Comparison of ENCODE assay signal across 9 mouse cellular contexts in the genomic region with DNA sequence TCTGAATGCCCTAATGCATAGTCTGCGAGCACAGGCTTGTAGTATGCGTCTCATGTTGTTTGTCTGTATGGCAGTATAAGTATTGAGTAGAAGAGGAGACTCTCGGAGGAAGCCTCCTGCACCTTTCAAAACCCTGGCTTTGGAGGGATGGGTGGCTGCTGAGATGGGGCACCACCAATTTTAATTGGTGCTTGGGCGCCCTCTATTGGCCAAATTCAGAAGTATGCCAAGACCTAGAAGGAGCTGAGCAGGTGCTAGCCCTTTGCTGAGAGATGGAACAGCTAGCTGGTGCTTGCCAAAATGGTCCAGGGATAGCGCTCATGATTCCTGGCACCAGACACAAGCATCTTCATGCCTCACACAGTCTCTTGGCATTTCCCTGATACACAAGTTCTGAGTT. TPM values are rescaled to one million over a fixed set of nuclear protein-coding genes. Genes with fewer than 3 reads are reported as not detected.
A peak's percentile ranks its signal among the peaks of the same experiment; 100 is the strongest.
DNase-seq lines count a peak whose midpoint lies in the region; ATAC-seq and TF ChIP-seq lines count a peak whose summit lies in the region.
"Had no signal": no experiment of that assay in that cellular context is flagged by ENCODE, and none has a peak within 500 bp of the region (broad histone marks: within the 10 kb centered on the region; RNA-seq: fewer than 3 reads in every experiment).

No protein-coding gene starts in this region.

- no peak overlapping the region for H3K4me3 ChIP-seq in midbrain, embryonic 10.5 days
- no peak overlapping the region for H3K4me3 ChIP-seq in midbrain, embryonic 16.5 days (ENCODE audit: low read depth, low read length)
- H3K4me3 ChIP-seq in kidney, adult 2 months (ENCODE audit: insufficient read depth, low read depth, low read length) = no peak overlapping the region
- H3K4me3 ChIP-seq in liver, embryonic 13.5 days (replicated peaks) = no peak overlapping the region
- no peak overlapping the region for H3K4me3 ChIP-seq in olfactory bulb, adult 2 months (ENCODE audit: insufficient read depth, low read depth, low read length)
- H3K4me3 ChIP-seq: embryonic facial prominence, embryonic 13.5 days had no signal

- H3K36me3 ChIP-seq in midbrain, embryonic 10.5 days = peaks cover 92% of the 10 kb centered on the region
- H3K36me3 ChIP-seq in midbrain, embryonic 16.5 days (ENCODE audit: control insufficient read depth, insufficient read depth, low read length) = peaks cover 59% of the 10 kb centered on the region
- H3K36me3 ChIP-seq in kidney, adult 2 months (ENCODE audit: control insufficient read depth, insufficient read depth, low read length) = no peaks in the 10 kb centered on the region
- peaks cover 98% of the 10 kb centered on the region for H3K36me3 ChIP-seq in liver, embryonic 13.5 days

- peak; percentile 72 for DNase-seq in midbrain, embryonic 10.5 days (ENCODE audit: low spot score)
- DNase-seq in cerebellum, adult 8-10 months = peak; percentile 91
- DNase-seq in gastrocnemius, postnatal 14 days = peak; percentile 87
- peak; percentile 84 for DNase-seq in kidney, adult 2 months
- DNase-seq in liver, embryonic 13.5 days = peak; percentile 58
- DNase-seq in testis, postnatal 10 days (ENCODE audit: low spot score) = peak; percentile 92

- intact Hi-C loops in gastrocnemius, postnatal 14 days (cut with DNase I; ENCODE audit: low total_unique reads) = loop anchor here (5.0 to 10.0 kb wide), 2 partner anchors 76 to 163 kb away; no protein-coding TSS in a partner anchor

- H3K27ac ChIP-seq in midbrain, embryonic 10.5 days (replicated peaks) = no peak overlapping the region
- no peak overlapping the region for H3K27ac ChIP-seq in midbrain, embryonic 16.5 days (ENCODE audit: low read length)
- no peak overlapping the region for H3K27ac ChIP-seq in kidney, adult 2 months (ENCODE audit: insufficient read depth, low read depth, low read length)
- H3K27ac ChIP-seq in liver, embryonic 13.5 days = no peak overlapping the region
- H3K27ac ChIP-seq in olfactory bulb, adult 2 months (ENCODE audit: insufficient read depth, low read depth, low read length) = no peak overlapping the region
- H3K27ac ChIP-seq: embryonic facial prominence, embryonic 13.5 days had no signal

- no peaks in the 10 kb centered on the region for H3K27me3 ChIP-seq in midbrain, embryonic 10.5 days (ENCODE audit: low read depth, poor library complexity, severe bottlenecking)
- no peaks in the 10 kb centered on the region for H3K27me3 ChIP-seq in midbrain, embryonic 16.5 days (ENCODE audit: control insufficient read depth, insufficient read depth, low read depth, low read length)
- H3K27me3 ChIP-seq in kidney, adult 2 months (replicated peaks; ENCODE audit: control insufficient read depth, insufficient read depth, low read length) = no peaks in the 10 kb centered on the region
- H3K27me3 ChIP-seq in liver, embryonic 13.5 days = no peaks in the 10 kb centered on the region
- H3K27me3 ChIP-seq: embryonic facial prominence, embryonic 13.5 days had no signal

- no peak overlapping the region for H3K9ac ChIP-seq in midbrain, embryonic 16.5 days (ENCODE audit: low read depth, low read length)
- H3K9ac ChIP-seq in liver, embryonic 13.5 days = no peak overlapping the region
- H3K9ac ChIP-seq: embryonic facial prominence, embryonic 13.5 days had no signal

- no peak for ATAC-seq in midbrain, embryonic 16.5 days
- ATAC-seq in liver, embryonic 13.5 days (ENCODE audit: low read depth) = peak; percentile 48

- TF ChIP-seq CTCF in kidney, adult 2 months (conservative IDR thresholded peaks at IDR 0.05; ENCODE audit: insufficient read depth, insufficient read length, low read depth, low read length) = peak; percentile 76
- peak; percentile 53; the same call in 1 of the 2 replicates for TF ChIP-seq CTCF in olfactory bulb, adult 2 months (IDR thresholded peaks at IDR 0.05; ENCODE audit: insufficient read depth, low read depth, low read length)

- no peak for TF ChIP-seq POLR2A in kidney, adult 2 months (IDR thresholded peaks at IDR 0.05; ENCODE audit: low read depth, low read length)
- TF ChIP-seq POLR2A in olfactory bulb, adult 2 months (IDR thresholded peaks at IDR 0.05; ENCODE audit: insufficient read depth, low read depth, low read length) = no peak

- WGBS in midbrain, embryonic 10.5 days = 36% methylated on average over 5 of the region's 5 CpGs
- 37% methylated on average over 5 of the region's 5 CpGs for WGBS in midbrain, embryonic 16.5 days
- WGBS in kidney, adult 2 months = 37% methylated on average over 5 of the region's 5 CpGs
- WGBS in liver, embryonic 13.5 days (ENCODE audit: insufficient replicate concordance) = 24% methylated on average over 5 of the region's 5 CpGs
- 15% methylated on average over 5 of the region's 5 CpGs for WGBS in olfactory bulb, adult 2 months

- no peak overlapping the region for H3K4me2 ChIP-seq in midbrain, embryonic 16.5 days (ENCODE audit: low read length)
- H3K4me2 ChIP-seq in liver, embryonic 13.5 days = no peak overlapping the region
- H3K4me2 ChIP-seq: embryonic facial prominence, embryonic 13.5 days had no signal

- H3K9me3 ChIP-seq in midbrain, embryonic 10.5 days (replicated peaks) = no peaks in the 10 kb centered on the region
- no peaks in the 10 kb centered on the region for H3K9me3 ChIP-seq in midbrain, embryonic 16.5 days (replicated peaks; ENCODE audit: control insufficient read depth, low read length, poor library complexity, severe bottlenecking)
- peaks cover 7% of the 10 kb centered on the region; the same call in 1 of the 2 replicates for H3K9me3 ChIP-seq in liver, embryonic 13.5 days (replicated peaks)
- H3K9me3 ChIP-seq: embryonic facial prominence, embryonic 13.5 days had no signal

- peaks cover 17% of the 10 kb centered on the region for H3K4me1 ChIP-seq in midbrain, embryonic 10.5 days
- H3K4me1 ChIP-seq in midbrain, embryonic 16.5 days (ENCODE audit: control insufficient read depth, insufficient read depth, low read length) = no peaks in the 10 kb centered on the region
- H3K4me1 ChIP-seq in kidney, adult 2 months (ENCODE audit: control insufficient read depth, insufficient read depth, low read length) = no peaks in the 10 kb centered on the region; the same call in 1 of the 2 replicates
- H3K4me1 ChIP-seq in liver, embryonic 13.5 days (replicated peaks) = peaks cover 71% of the 10 kb centered on the region
- peaks cover 34% of the 10 kb centered on the region for H3K4me1 ChIP-seq in olfactory bulb, adult 2 months (ENCODE audit: control insufficient read depth, insufficient read depth, low read length)

RNA-seq across cellular contexts. Expression of a gene that starts 12.0 kb away (rescaled TPM):
- 10.0 and 11.6 TPM in 2 replicates for polyA plus RNA-seq in midbrain, embryonic 10.5 days (2016; fragmentation: Nextera tagmentation; extraction: Ambion mirVana)
- polyA plus RNA-seq in midbrain, embryonic 16.5 days (2015; fragmentation: Nextera tagmentation; extraction: Ambion mirVana) = 13.2 and 14.2 TPM in 2 replicates
- 1 to 10 TPM; 6.2 to 7.4 TPM for total RNA-seq in gastrocnemius, postnatal 14 days (2021)
- 50.6 and 60.6 TPM in 2 replicates for polyA plus RNA-seq in kidney, adult 2 months (2012; rRNA removed)
- 6.0 TPM in 2 replicates for polyA plus RNA-seq in liver, embryonic 13.5 days (2015; fragmentation: Nextera tagmentation; extraction: Ambion mirVana)
- not detected in 2 replicates for polyA plus RNA-seq in olfactory bulb, adult 2 months (2012; ENCODE audit: insufficient read depth, insufficient read length, low replicate concordance, missing spikeins)

RNA-seq across cellular contexts. Expression of a gene that starts 20.4 kb away (rescaled TPM):
- 0.12 TPM in 1 of 2 replicates, not detected in the other for polyA plus RNA-seq in midbrain, embryonic 10.5 days (2016; fragmentation: Nextera tagmentation; extraction: Ambion mirVana)
- polyA plus RNA-seq in midbrain, embryonic 16.5 days (2015; fragmentation: Nextera tagmentation; extraction: Ambion mirVana) = 0.21 and 0.49 TPM in 2 replicates
- total RNA-seq in gastrocnemius, postnatal 14 days (2021) = under 1 TPM in 1 of 2 experiments, not detected in 1; 0.29 TPM
- polyA plus RNA-seq in kidney, adult 2 months (2012; rRNA removed) = 0.44 and 0.83 TPM in 2 replicates
- polyA plus RNA-seq in liver, embryonic 13.5 days (2015; fragmentation: Nextera tagmentation; extraction: Ambion mirVana) = 0.14 and 0.24 TPM in 2 replicates
- polyA plus RNA-seq in olfactory bulb, adult 2 months (2012; ENCODE audit: insufficient read depth, insufficient read length, low replicate concordance, missing spikeins) = not detected in 2 replicates

RNA-seq across cellular contexts. Expression of a gene that starts 24.5 kb away (rescaled TPM):
- polyA plus RNA-seq in midbrain, embryonic 10.5 days (2016; fragmentation: Nextera tagmentation; extraction: Ambion mirVana) = 57.5 TPM in 2 replicates
- polyA plus RNA-seq in midbrain, embryonic 16.5 days (2015; fragmentation: Nextera tagmentation; extraction: Ambion mirVana) = 42.0 and 43.5 TPM in 2 replicates
- total RNA-seq in gastrocnemius, postnatal 14 days (2021) = 1 to 10 TPM; 8.1 to 9.5 TPM
- 154 and 200 TPM in 2 replicates for polyA plus RNA-seq in kidney, adult 2 months (2012; rRNA removed)
- 23.0 and 23.2 TPM in 2 replicates for polyA plus RNA-seq in liver, embryonic 13.5 days (2015; fragmentation: Nextera tagmentation; extraction: Ambion mirVana)
- polyA plus RNA-seq in olfactory bulb, adult 2 months (2012; ENCODE audit: insufficient read depth, insufficient read length, low replicate concordance, missing spikeins) = not detected in 2 replicates

RNA-seq across cellular contexts. Expression of a gene that starts 29.2 kb away (rescaled TPM):
- polyA plus RNA-seq in midbrain, embryonic 10.5 days (2016; fragmentation: Nextera tagmentation; extraction: Ambion mirVana) = 42.7 and 49.1 TPM in 2 replicates
- 93.8 and 96.5 TPM in 2 replicates for polyA plus RNA-seq in midbrain, embryonic 16.5 days (2015; fragmentation: Nextera tagmentation; extraction: Ambion mirVana)
- total RNA-seq in gastrocnemius, postnatal 14 days (2021) = 10 to 100 TPM; 10.8 to 12.4 TPM
- polyA plus RNA-seq in kidney, adult 2 months (2012; rRNA removed) = 56.9 and 67.9 TPM in 2 replicates
- 32.5 and 34.4 TPM in 2 replicates for polyA plus RNA-seq in liver, embryonic 13.5 days (2015; fragmentation: Nextera tagmentation; extraction: Ambion mirVana)
- not detected in 2 replicates for polyA plus RNA-seq in olfactory bulb, adult 2 months (2012; ENCODE audit: insufficient read depth, insufficient read length, low replicate concordance, missing spikeins)

RNA-seq across cellular contexts. Expression of a gene that starts 37.4 kb away (rescaled TPM):
- polyA plus RNA-seq in midbrain, embryonic 10.5 days (2016; fragmentation: Nextera tagmentation; extraction: Ambion mirVana) = 74.3 and 77.3 TPM in 2 replicates
- polyA plus RNA-seq in midbrain, embryonic 16.5 days (2015; fragmentation: Nextera tagmentation; extraction: Ambion mirVana) = 15.2 and 17.6 TPM in 2 replicates
- 1 to 10 TPM; 1.1 to 1.5 TPM for total RNA-seq in gastrocnemius, postnatal 14 days (2021)
- 1.2 and 1.9 TPM in 2 replicates for polyA plus RNA-seq in kidney, adult 2 months (2012; rRNA removed)
- 26.4 and 27.1 TPM in 2 replicates for polyA plus RNA-seq in liver, embryonic 13.5 days (2015; fragmentation: Nextera tagmentation; extraction: Ambion mirVana)
- polyA plus RNA-seq in olfactory bulb, adult 2 months (2012; ENCODE audit: insufficient read depth, insufficient read length, low replicate concordance, missing spikeins) = not detected in 2 replicates

Comparison
In these comparisons a context has a peak if more than half of its experiments do, and no peak if none do; other contexts are left out.
1. RNA of a gene that starts 24.5 kb away (polyA plus RNA-seq): 154 to 200 TPM in kidney, adult 2 months, 57.5 TPM in midbrain, embryonic 10.5 days, 42.0 to 43.5 TPM in midbrain, embryonic 16.5 days and 23.0 to 23.2 TPM in liver, embryonic 13.5 days; not detected in olfactory bulb, adult 2 months; every median in the first group is over 10 times any median in the second.
2. Peak in every context shown above with its lines, with median percentiles within 50 percentile points of each other: DNase-seq.